Mouse (Mus musculus): Measurements from ENCODE around the gene Mpp6. TPM values are rescaled to one million over a fixed set of nuclear protein-coding genes. Genes with fewer than 3 reads are reported as not detected.

Mpp6 gene
- polyA plus RNA-seq, 1 experiment from 2014 or later = 65.2 TPM

Other genes starting within 250 kb of the Mpp6 start
- 78.3 and 83.8 TPM in 2 replicates for gene Gsdme, start 153.6 kb downstream of the Mpp6 start, polyA plus RNA-seq (2014; fragmentation: Nextera tagmentation; extraction: Ambion mirVana)

Data from hindbrain, embryonic 14.5 days (tissue).